26 mouse cellular contexts compared by ENCODE assay signal in the genomic region with DNA sequence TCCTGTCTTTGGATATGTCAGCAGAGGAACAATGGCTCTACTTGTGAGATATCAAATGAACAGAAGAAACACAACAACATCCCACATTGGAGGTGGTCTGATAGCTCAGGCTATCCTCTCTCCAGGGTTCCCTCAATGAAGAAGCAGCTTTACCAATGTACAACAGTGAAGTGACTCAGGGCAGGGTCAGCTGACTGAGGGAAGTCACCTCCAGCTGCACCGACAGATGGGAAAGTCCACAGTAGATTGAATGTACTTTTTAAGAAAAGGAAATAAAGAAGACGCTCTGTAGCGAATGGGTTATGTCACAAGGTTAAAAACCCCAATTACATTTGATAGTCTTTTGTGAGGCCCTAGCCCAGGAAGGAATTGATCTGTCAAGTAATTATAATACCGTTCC.
DNase-seq lines count a peak whose midpoint lies in the region; ATAC-seq lines count a peak whose summit lies in the region.
"Had no signal": no experiment of that assay in that cellular context is flagged by ENCODE, and none has a peak within 500 bp of the region (broad histone marks: within the 10 kb centered on the region; RNA-seq: fewer than 3 reads in every experiment).

No protein-coding gene starts in this region.

- H3K36me3 ChIP-seq in forebrain, embryonic 12.5 days (replicated peaks) = no peaks in the 10 kb centered on the region
- no peaks in the 10 kb centered on the region for H3K36me3 ChIP-seq in midbrain, embryonic 15.5 days (replicated peaks)
- H3K36me3 ChIP-seq: embryonic facial prominence, embryonic 15.5 days; forebrain, embryonic 10.5 days; forebrain, embryonic 15.5 days; heart, embryonic 10.5 days; hindbrain, embryonic 12.5 days had no signal

- peak; percentile 94 for ATAC-seq in CD4-positive, CD25-positive, alpha-beta regulatory T cell, adult 4 months
- no peak for ATAC-seq in forebrain, embryonic 12.5 days (ENCODE audit: low FRiP score)
- ATAC-seq in midbrain, embryonic 15.5 days (replicated peaks) = no peak
- ATAC-seq: forebrain, embryonic 15.5 days; hindbrain, embryonic 16.5 days; intestine, embryonic 16.5 days; Patski had no signal

- no peak overlapping the region for H3K4me3 ChIP-seq in forebrain, embryonic 12.5 days (replicated peaks)
- no peak overlapping the region for H3K4me3 ChIP-seq in midbrain, embryonic 15.5 days
- H3K4me3 ChIP-seq: embryonic facial prominence, embryonic 15.5 days; erythroblast, embryonic 14.5 days; forebrain, embryonic 10.5 days; forebrain, embryonic 15.5 days; heart, embryonic 10.5 days; hindbrain, embryonic 12.5 days had no signal

- H3K4me1 ChIP-seq in forebrain, embryonic 12.5 days = no peaks in the 10 kb centered on the region
- no peaks in the 10 kb centered on the region for H3K4me1 ChIP-seq in midbrain, embryonic 15.5 days
- H3K4me1 ChIP-seq: embryonic facial prominence, embryonic 15.5 days; forebrain, embryonic 10.5 days; forebrain, embryonic 15.5 days; heart, embryonic 10.5 days; hindbrain, embryonic 12.5 days had no signal

- H3K27me3 ChIP-seq in forebrain, embryonic 12.5 days = no peaks in the 10 kb centered on the region
- H3K27me3 ChIP-seq in midbrain, embryonic 15.5 days (replicated peaks) = no peaks in the 10 kb centered on the region
- H3K27me3 ChIP-seq: embryonic facial prominence, embryonic 15.5 days; forebrain, embryonic 15.5 days; hindbrain, embryonic 12.5 days; Patski had no signal

- H3K9me3 ChIP-seq in forebrain, embryonic 12.5 days = no peaks in the 10 kb centered on the region
- H3K9me3 ChIP-seq in midbrain, embryonic 15.5 days = no peaks in the 10 kb centered on the region
- H3K9me3 ChIP-seq: embryonic facial prominence, embryonic 15.5 days; forebrain, embryonic 10.5 days; forebrain, embryonic 15.5 days; heart, embryonic 10.5 days; hindbrain, embryonic 12.5 days had no signal

- H3K27ac ChIP-seq in forebrain, embryonic 12.5 days = no peak overlapping the region
- no peak overlapping the region for H3K27ac ChIP-seq in midbrain, embryonic 15.5 days
- H3K27ac ChIP-seq: embryonic facial prominence, embryonic 15.5 days; forebrain, embryonic 10.5 days; forebrain, embryonic 15.5 days; heart, embryonic 10.5 days; hindbrain, embryonic 12.5 days had no signal

- no peak overlapping the region for H3K4me2 ChIP-seq in forebrain, embryonic 12.5 days
- H3K4me2 ChIP-seq in midbrain, embryonic 15.5 days = no peak overlapping the region
- H3K4me2 ChIP-seq: embryonic facial prominence, embryonic 15.5 days; forebrain, embryonic 15.5 days; hindbrain, embryonic 12.5 days had no signal

- DNase-seq in B cell, adult 2 months = peak; percentile 30 to 46
- peak; percentile 58 for DNase-seq in induced T-regulatory cell, adult 2 months (ENCODE audit: low read depth)
- no peak for DNase-seq in kidney, postnatal 36 days
- DNase-seq in spleen, postnatal 10 days (ENCODE audit: low spot score in 2 of 2) = no peak
- DNase-seq: adrenal gland, adult 8-10 months; adrenal gland, postnatal 36 days; cerebellum, adult 11 months; cerebellum, adult 8-10 months; cerebellum, postnatal 14 days; embryo, embryonic 11 days; gastrocnemius, postnatal 36 days; heart, adult 11 months; heart, postnatal 10 days; heart, postnatal 4 days had no signal

- 87% methylated on average over 4 of the region's 4 CpGs for WGBS in forebrain, embryonic 12.5 days
- 81% methylated on average over 4 of the region's 4 CpGs for WGBS in midbrain, embryonic 15.5 days

- H3K9ac ChIP-seq in forebrain, embryonic 12.5 days = no peak overlapping the region
- H3K9ac ChIP-seq in midbrain, embryonic 15.5 days = no peak overlapping the region
- H3K9ac ChIP-seq: embryonic facial prominence, embryonic 15.5 days; forebrain, embryonic 15.5 days; hindbrain, embryonic 12.5 days had no signal

Comparison
In these comparisons a context has a peak if more than half of its experiments do, and no peak if none do; other contexts are left out.
1. DNase-seq: peak in B cell, adult 2 months (2 of 2) and induced T-regulatory cell, adult 2 months (single experiment); none in kidney, postnatal 36 days (0 of 2) and spleen, postnatal 10 days (0 of 2).